Mouse (Mus musculus): ENCODE measurements around the gene Tmem101.

- TF ChIP-seq POLR2A (IDR thresholded peaks at IDR 0.05; ENCODE audit: low read depth, low read length) (no peak), CTCF (IDR thresholded peaks at IDR 0.05; ENCODE audit: borderline replicate concordance, insufficient read depth, low read length) (no peak)
Measured at GRCm38 (mm10) chr11:102199856-102200255, 43.7 kb upstream of the Tmem101 start.
